Mouse (Mus musculus) urinary bladder, postnatal 10 days (tissue): Measurements from ENCODE around the gene Gal3st2.
"Not testable (repeated sequence)": the region's sequence is repeated elsewhere in the genome, so short reads cannot be mapped to it uniquely, and the experiment has no call there.

Experiments
- DNase-seq: peaks from one replicate; pipeline ENCODE4 v3.0.0; 2022; ENCODE audit warnings: low spot score

Gene Gal3st2

DNA sequence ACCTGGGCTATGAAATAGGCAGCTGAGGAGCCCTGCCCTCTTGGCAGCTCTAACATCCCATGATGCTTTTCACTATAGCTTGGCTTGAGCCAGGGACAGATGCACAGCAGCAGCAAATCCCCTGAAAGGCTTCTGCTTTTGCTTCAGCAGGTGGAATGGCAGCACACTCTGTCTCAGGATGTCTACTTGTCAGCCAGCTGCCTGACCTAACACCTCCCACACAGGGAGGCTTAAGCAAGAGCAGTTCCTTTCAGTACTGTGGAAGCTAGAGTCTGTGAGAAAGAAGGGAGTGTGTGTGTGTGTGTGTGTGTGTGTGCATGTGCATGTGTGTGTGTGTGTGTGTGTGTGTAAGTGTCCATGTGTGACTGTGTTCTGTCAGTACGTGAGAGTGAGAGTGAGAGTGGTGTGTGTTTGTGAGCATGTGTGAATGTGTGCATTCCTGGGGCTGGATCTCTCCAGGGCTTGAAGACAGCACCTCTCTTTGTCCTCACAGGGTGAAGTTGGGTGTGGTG lies 10.5 kb downstream of the Gal3st2 start:
- not testable (repeated sequence) for DNase-seq

DNA sequence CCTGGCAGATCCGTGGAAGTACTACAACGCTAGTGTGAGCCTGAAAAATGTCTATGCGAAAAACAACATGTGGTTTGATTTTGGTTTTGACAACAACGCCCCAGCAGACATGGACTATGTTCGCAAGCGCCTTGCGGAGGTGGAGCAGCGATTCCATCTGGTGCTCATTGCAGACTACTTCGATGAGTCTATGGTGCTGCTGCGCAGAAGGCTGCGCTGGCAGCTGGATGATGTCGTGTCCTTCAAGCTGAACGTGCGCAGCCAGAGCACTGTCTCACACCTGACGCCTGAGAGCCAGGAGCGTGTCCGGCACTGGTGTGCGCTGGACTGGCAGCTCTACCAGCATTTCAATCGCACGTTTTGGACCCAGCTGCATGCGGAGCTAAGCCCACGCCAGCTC lies 13.3 kb downstream of the Gal3st2 start:
- DNase-seq = not testable (repeated sequence)

DNA sequence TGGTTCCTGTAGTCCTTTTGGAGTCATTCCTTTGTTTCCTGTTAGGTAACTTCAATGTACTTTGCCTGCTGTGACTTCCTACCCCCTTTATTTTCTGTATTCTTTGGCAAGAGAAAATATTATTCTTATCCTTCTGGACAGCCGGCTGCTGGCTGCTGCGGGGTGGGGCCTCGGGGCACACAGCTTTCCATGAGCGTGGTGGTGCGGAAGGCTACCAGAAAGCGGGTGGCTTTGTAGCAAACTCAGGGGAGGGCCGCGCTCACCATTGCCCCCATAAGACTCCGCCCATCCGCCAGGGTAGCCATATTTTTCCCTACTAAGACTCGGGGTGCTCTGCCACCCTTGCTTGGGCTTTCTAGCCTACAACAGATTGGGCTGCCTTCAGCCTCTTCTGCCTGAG lies 20.7 kb downstream of the Gal3st2 start:
- not testable (repeated sequence) for DNase-seq

DNA sequence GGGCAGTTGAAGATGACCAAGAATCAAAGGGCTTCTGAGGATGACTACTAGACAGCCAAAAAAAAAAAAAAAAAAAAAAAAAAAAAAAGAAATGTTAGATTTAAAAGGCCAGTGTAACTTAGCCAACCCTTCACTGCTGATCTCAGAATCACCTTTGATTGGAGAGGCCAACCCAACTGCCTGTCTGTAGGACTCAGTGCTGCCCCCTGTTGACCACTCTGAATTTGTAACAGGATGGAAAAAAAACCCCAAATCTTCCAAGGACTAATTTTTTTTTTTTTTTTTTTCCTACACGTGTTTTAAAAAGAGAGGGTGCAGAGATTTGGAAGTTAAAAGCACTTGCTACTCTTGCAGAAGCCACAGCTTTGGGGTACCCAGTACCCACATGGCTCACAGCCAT lies 29.8 kb downstream of the Gal3st2 start:
- not testable (repeated sequence) for DNase-seq

DNA sequence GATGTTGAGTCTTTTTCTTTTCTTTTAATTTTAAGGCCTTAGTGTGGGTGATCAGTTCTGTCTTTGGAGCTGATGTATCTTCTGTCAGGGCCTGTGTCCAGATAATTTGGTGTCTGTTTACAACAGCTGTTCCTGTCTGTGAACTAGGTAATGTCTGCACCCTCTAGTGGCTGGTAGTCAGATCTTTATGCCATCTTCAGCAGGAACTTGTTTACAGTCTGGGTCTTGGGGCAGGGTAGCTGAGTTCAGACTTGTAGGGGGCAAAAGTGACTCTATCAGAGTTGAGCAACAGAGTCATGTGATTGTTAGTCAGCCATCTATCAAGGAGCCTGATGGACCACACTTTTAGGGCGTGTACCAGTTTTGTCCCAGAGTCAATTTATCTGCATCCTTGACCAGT lies 36.3 kb downstream of the Gal3st2 start:
- DNase-seq = not testable (repeated sequence)

DNA sequence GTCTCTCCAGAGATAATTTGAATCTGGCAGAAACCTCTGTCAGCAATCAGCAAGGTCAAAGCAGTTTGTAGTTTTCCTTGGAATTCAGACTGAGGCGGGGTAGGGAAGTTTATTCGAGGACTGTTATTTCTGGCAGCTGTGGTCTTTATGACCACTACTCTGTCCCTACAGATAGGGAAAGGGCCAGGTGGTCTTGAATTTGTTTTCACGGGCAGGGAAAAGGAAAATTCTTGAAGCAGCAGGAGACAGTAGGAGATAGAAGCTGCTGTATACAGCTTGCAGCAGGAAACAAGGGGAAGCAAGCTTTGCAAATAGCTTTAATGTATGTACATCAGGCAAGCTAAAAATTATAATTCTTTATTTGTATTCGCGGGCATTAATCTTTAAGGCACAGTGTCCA lies 40.2 kb downstream of the Gal3st2 start:
- not testable (repeated sequence) for DNase-seq

DNA sequence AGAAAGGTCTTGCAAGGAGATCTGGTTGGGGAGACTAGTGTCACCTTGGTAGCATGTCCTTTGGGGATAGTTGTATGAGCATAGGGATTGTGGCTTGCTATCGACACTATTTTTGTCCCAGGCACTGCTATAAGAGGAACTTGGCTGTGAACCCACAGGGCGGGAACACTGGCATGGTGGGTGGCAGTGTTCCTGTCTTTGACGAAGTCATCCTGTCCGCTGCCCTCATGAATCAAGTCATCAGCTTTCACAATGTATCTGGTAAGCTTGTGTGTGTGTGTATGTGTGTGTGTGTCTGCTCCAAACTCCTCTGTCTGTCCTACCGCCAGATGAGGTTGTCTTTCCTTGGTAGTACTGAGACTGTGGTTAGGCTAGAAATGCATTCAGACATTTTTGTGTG lies 45.6 kb downstream of the Gal3st2 start:
- not testable (repeated sequence) for DNase-seq

DNA sequence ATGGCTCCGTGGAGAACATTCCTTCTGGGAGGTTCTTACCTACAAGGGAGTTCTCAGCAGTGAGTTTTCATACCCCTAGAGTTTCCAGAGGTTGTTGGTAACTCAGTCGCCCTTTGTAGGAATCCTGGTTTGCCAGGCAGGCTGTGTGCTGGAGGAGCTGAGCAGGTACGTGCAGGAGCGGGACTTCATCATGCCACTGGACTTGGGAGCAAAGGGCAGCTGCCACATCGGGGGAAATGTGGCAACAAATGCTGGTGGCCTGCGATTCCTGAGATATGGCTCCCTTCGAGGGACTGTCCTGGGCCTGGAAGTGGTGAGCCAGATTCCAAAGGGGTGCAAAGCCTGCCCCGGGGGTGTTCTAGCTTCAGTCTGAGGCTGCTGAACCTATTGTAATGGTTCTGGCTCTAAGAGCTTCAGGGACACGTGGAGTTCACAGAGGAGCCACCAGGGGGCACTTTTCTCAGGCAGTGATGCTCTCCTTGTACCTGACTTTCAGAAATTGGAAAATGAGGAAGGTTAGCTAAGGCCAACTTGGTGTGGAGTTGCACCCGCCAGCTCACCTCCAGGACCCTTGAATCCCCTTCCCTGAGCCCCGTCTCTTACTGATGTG lies 48.0 kb downstream of the Gal3st2 start:
- DNase-seq = not testable (repeated sequence)

DNA sequence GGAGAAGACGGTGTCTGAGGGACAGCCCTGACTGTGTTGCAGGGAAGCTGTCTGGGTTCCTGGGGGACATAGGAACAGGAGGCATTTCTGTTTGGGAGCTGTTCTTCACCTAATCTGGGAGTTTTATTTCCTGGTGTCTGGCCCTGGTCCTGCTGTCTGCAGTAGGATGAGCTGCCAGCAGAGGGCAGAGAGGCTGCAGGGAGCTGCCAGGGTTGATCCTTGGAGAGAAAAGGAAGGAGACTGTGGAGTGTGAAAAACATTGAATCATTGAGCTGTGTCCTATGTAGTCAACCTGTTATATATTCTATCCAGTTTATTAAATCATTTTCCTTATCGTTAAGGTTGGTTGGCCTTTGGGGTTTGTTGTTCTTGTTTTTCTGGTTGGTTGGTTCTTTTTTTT lies 50.8 kb downstream of the Gal3st2 start:
- DNase-seq = not testable (repeated sequence)

DNA sequence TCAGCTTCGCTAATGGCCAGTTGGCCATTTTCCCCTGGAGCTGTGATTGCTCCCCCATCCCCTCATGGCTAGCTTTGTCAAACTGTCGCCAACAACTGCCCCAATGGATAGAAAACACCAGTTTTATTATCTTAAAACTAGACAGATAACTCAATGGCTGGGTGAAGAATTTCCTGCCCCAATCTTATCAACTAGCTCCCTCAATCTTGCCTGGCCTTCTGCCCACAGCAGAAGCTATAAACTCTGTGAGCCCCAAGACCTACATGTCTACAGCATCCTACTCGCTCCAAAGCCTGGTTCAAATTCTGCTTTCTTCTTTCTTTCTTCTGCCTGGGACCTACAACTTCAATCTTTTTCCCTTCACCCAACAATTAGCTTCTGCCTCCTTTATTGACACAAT lies 56.1 kb downstream of the Gal3st2 start:
- DNase-seq = not testable (repeated sequence)

DNA sequence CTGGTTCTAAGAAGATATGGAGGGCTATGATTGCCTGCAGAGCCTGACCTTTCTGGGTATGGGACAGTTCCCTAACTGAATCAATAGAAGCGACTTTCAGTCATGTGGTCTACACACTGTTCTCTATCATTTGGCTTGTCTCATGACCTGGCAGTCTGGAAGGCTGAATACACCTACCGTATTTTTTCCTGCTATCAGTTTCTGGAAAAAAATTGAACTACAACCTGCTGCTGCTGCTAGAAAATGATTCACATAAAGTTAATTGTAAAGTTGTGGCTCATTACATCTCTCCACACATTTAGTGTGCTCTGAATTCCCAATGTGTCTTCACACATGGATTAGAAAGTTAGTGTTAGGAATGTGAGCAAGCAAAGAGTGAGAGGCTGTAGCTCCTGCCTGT lies 56.9 kb downstream of the Gal3st2 start, which contains the start of gene Gal3st2b:
Gene Gal3st2b, plus strand, starts transcription at position 301 of the 400 bp plus-strand sequence.
- not testable (repeated sequence) for DNase-seq

DNA sequence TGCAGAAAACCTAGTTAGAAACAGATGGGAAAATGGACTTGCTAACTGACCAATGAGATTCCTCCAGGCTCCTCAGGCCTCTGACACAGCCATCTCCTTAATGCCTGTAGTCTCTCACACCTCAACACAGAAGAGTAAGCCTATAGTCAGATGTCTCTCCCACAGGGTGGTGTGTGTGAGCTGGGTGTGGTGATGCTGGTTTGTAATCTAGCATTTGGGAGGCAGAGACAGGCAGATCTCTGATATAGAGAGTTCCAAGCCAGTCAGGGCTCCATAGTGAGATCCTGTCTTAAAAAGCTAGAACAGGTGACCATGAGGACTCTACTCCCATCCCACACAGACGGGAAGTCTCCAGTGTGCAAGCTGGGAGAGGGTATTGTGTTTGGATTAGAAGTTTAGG lies 57.7 kb downstream of the Gal3st2 start:
- DNase-seq = not testable (repeated sequence)

DNA sequence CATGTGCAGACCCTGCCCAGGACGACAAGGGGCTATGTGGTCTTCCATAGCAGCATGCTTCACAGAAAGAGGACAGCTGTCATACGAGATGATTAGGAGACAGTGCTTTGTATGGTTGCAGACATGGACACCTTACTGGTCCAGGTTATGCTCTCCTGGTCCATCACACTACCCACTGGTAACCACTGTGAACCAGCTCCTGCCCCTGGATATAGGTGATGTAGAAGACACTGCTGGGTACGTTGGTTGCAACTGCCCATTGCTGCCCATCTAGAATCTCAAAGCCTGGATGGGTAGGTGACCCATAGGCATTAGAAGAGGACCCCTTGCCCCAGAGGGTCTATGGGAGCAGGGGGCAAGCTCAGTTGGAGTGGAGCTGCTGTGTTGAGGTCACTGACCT lies 58.2 kb downstream of the Gal3st2 start:
- DNase-seq = not testable (repeated sequence)

DNA sequence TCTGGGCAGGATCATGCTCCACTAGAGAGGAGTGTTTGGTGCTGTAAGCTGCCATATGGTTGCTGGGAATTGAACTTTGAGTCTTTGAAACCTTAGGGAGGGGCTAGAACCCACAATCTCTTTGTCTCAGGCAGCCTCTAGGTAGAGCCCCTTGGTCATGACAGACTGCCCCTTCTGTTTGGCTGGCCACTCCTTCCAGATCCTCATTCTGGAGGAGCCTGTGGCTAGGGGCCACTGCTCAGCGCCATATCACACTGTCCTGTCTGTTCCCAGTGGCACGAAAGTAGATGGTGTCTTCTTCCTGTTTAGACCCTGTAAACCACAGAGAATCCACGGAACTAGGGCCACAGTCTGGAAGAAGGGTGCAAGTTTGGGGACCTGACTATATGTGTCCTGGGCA lies 61.5 kb downstream of the Gal3st2 start:
- not testable (repeated sequence) for DNase-seq

DNA sequence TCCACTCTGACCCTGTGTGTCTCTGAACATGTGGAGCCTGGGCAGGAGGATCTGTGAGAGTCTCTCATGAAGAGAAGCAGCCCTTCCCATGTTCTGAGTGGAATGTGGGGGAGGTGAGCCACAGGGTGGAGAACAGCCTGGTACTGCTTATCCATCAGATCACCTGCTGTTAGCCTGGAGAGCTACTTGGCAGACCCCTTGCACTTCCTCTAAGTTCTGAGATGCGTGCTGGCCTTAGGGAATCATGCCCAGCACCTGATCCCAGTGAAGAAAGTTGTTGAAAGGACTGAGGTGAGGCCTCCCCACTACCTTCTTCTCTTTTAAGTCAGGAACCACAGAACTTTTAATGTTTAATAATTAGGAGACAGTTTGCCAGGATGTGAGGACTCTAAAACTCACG lies 62.0 kb downstream of the Gal3st2 start:
- not testable (repeated sequence) for DNase-seq
